Mouse (Mus musculus) lung, embryonic 16.5 days (tissue): ENCODE results near the gene Bckdk. TPM values are rescaled to one million over a fixed set of nuclear protein-coding genes. Genes with fewer than 3 reads are reported as not detected.
"Not testable (repeated sequence)": the region's sequence is repeated elsewhere in the genome, so short reads cannot be mapped to it uniquely, and the experiment has no call there.

ENCODE experiments used
- ATAC-seq: fragments of 200-750 bp; cut with Nextera tagmentation; 2 replicates; pipeline ENCODE4 v1.8.0; 2017; ENCODE audit warnings: low read depth, mild to moderate bottlenecking, moderate library complexity
- H3K27ac ChIP-seq: fragments of 300-500 bp; sonication (generic); 2 replicates; pipeline ENCODE4 v1.5.1; 2014; ENCODE audit warnings: mild to moderate bottlenecking, control low read depth, low read length
- H3K27me3 ChIP-seq: fragments of 300-500 bp; sonication (generic); 2 replicates; pipeline ENCODE4 v1.6.1; 2014; ENCODE audit warnings: low read depth, low read length, mixed read lengths; ENCODE audit not compliant: control insufficient read depth, insufficient read depth
- H3K36me3 ChIP-seq: fragments of 300-500 bp; sonication (generic); 2 replicates; pipeline ENCODE4 v1.6.1; 2014; ENCODE audit warnings: low read length; ENCODE audit not compliant: control insufficient read depth, insufficient read depth
- H3K4me1 ChIP-seq: fragments of 300-500 bp; sonication (generic); replicated peaks from 2 replicates; pipeline ENCODE4 v1.6.1; 2014; ENCODE audit warnings: low read length, mixed read lengths; ENCODE audit not compliant: control insufficient read depth, insufficient read depth
- H3K4me2 ChIP-seq: fragments of 300-500 bp; sonication (generic); 2 replicates; pipeline ENCODE4 v1.6.1; 2014; ENCODE audit warnings: low read depth, low read length, control low read depth
- H3K4me3 ChIP-seq: fragments of 300-500 bp; sonication (generic); 2 replicates; pipeline ENCODE4 v1.5.1; 2014; ENCODE audit warnings: mild to moderate bottlenecking, low read length, control low read depth
- H3K9ac ChIP-seq: fragments of 300-500 bp; sonication (generic); 2 replicates; pipeline ENCODE4 v1.6.1; 2014; ENCODE audit warnings: low read length, control low read depth
- H3K9me3 ChIP-seq: fragments of 300-500 bp; sonication (generic); 2 replicates; pipeline ENCODE4 v1.6.1; 2016; ENCODE audit warnings: low read length; ENCODE audit not compliant: control insufficient read depth
- WGBS: fragments of 180-500 bp; shearing (Covaris S2); extraction: QIAGEN DNeasy Blood & Tissue Kit; methylation state at CpG from one replicate; pipeline ENCODE4 v1.1.7; 2014; 5-methylcytosine and 5-hydroxymethylcytosine counted together
- polyA plus RNA-seq: library from polyadenylated mRNA; unstranded; fragments of >200 nt; fragmentation: Nextera tagmentation; extraction: Ambion mirVana; gene quantifications from 2 replicates; pipeline ENCODE4 v1.2.1, GENCODE M21; 2015

The Bckdk gene
- polyA plus RNA-seq, 1 experiment from 2014 or later: 129 TPM

GRCm38 (mm10) chr7:127890798-127891197 is 13.1 kb upstream of the Bckdk start, which contains the start of gene Prss53:
Prss53 (minus strand) TSS chr7:127890970.
- ATAC-seq: no peak
- 17% methylated on average over 4 of the region's 4 CpGs for WGBS
- no peak within 1 kb of the TSS for H3K9ac ChIP-seq
- no peaks in the 10 kb centered on the region for H3K27me3 ChIP-seq
- H3K4me1 ChIP-seq: peaks cover 8% of the 10 kb centered on the region
- H3K27ac ChIP-seq: no peak within 1 kb of the TSS
- H3K4me3 ChIP-seq: no peak within 1 kb of the TSS
- peaks cover 28% of the 10 kb centered on the region for H3K36me3 ChIP-seq
- H3K4me2 ChIP-seq: no peak within 1 kb of the TSS
- H3K9me3 ChIP-seq: no peaks in the 10 kb centered on the region

- peaks cover 3% of the 10 kb centered on the region; the same call in 1 of the 2 replicates for H3K36me3 ChIP-seq
- H3K4me3 ChIP-seq: peak overlapping the region; percentile 61
- H3K4me2 ChIP-seq: peak overlapping the region; percentile 92
- no peaks in the 10 kb centered on the region for H3K27me3 ChIP-seq
- H3K4me1 ChIP-seq: peaks cover 8% of the 10 kb centered on the region
- H3K27ac ChIP-seq: no peak overlapping the region; the same call in 1 of the 2 replicates
- H3K9ac ChIP-seq: peak overlapping the region; percentile 69
- H3K9me3 ChIP-seq: no peaks in the 10 kb centered on the region
- 53% methylated on average over 5 of the region's 5 CpGs for WGBS
- no peak for ATAC-seq
These were observed 9.4 kb upstream of the Bckdk start for GRCm38 (mm10) chr7:127894480-127894879.

GRCm38 (mm10) chr7:127895442-127895841 is 8.4 kb upstream of the Bckdk start, which contains the start of the genes Gm21974 and Vkorc1:
Gm21974 (minus strand) TSS chr7:127895454.
Vkorc1 (minus strand) TSS chr7:127895617.
- under 1% methylated on average over 26 of the region's 26 CpGs for WGBS
- Histone ChIP-seq H3K4me1 (peaks cover 8% of the 10 kb centered on the region), H3K4me3 (peak within 1 kb of the TSS; percentile 61), H3K27me3 (no peaks in the 10 kb centered on the region), H3K36me3 (no peaks in the 10 kb centered on the region; the same call in 1 of the 2 replicates), H3K9ac (peak within 1 kb of the TSS; percentile 69), H3K4me2 (peak within 1 kb of the TSS; percentile 92), H3K9me3 (no peaks in the 10 kb centered on the region), H3K27ac (peak within 1 kb of the TSS; percentile 79)
- peak; percentile 99 for ATAC-seq

- peak; percentile 10; the same call in 1 of the 2 replicates for ATAC-seq
- not testable (repeated sequence) for H3K9me3 ChIP-seq, H3K36me3 ChIP-seq, H3K27me3 ChIP-seq, H3K27ac ChIP-seq, H3K4me1 ChIP-seq
- peak overlapping the region; percentile 92; the same call in 1 of the 2 replicates for H3K4me2 ChIP-seq
- WGBS: 68% methylated on average over 7 of the region's 7 CpGs
- peak overlapping the region; percentile 36; the same call in 1 of the 2 replicates for H3K9ac ChIP-seq
- H3K4me3 ChIP-seq: peak overlapping the region; percentile 61; the same call in 1 of the 2 replicates
These were observed 8.0 kb upstream of the Bckdk start for GRCm38 (mm10) chr7:127895891-127896290.

GRCm38 (mm10) chr7:127896384-127896783 is 7.5 kb upstream of the Bckdk start:
- 61% methylated on average over 13 of the region's 13 CpGs for WGBS
- Histone ChIP-seq H3K27me3 (no peaks in the 10 kb centered on the region), H3K9ac (no peak overlapping the region), H3K4me1 (peaks cover 8% of the 10 kb centered on the region), H3K36me3 (no peaks in the 10 kb centered on the region; the same call in 1 of the 2 replicates), H3K27ac (no peak overlapping the region), H3K9me3 (no peaks in the 10 kb centered on the region), H3K4me2 (no peak overlapping the region), H3K4me3 (no peak overlapping the region)
- no peak for ATAC-seq

- Histone ChIP-seq H3K4me1 (peaks cover 8% of the 10 kb centered on the region), H3K4me3 (no peak overlapping the region), H3K9ac (no peak overlapping the region), H3K4me2 (no peak overlapping the region), H3K9me3 (no peaks in the 10 kb centered on the region), H3K27me3 (no peaks in the 10 kb centered on the region), H3K27ac (no peak overlapping the region), H3K36me3 (no peaks in the 10 kb centered on the region)
- no peak for ATAC-seq
- WGBS: 81% methylated on average over 7 of the region's 7 CpGs
These were observed 6.3 kb upstream of the Bckdk start for GRCm38 (mm10) chr7:127897542-127897941.

- Histone ChIP-seq H3K4me1 (peaks cover 8% of the 10 kb centered on the region), H3K9ac (no peak overlapping the region), H3K36me3 (no peaks in the 10 kb centered on the region), H3K27ac (no peak overlapping the region), H3K9me3 (no peaks in the 10 kb centered on the region), H3K4me2 (no peak overlapping the region), H3K4me3 (no peak overlapping the region), H3K27me3 (no peaks in the 10 kb centered on the region)
- WGBS: 34% methylated on average over 10 of the region's 10 CpGs
- ATAC-seq: no peak
These were observed 5.5 kb upstream of the Bckdk start for GRCm38 (mm10) chr7:127898179-127898956.

- Histone ChIP-seq H3K27me3 (no peaks in the 10 kb centered on the region), H3K4me2 (no peak overlapping the region), H3K27ac (no peak overlapping the region), H3K9me3 (no peaks in the 10 kb centered on the region), H3K9ac (no peak overlapping the region), H3K4me1 (peaks cover 5% of the 10 kb centered on the region), H3K36me3 (no peaks in the 10 kb centered on the region), H3K4me3 (no peak overlapping the region)
- 19% methylated on average over 7 of the region's 7 CpGs for WGBS
- no peak for ATAC-seq
These were observed 3.9 kb upstream of the Bckdk start for GRCm38 (mm10) chr7:127899997-127900396.

- H3K27ac ChIP-seq: no peak overlapping the region
- no peaks in the 10 kb centered on the region for H3K9me3 ChIP-seq
- no peak overlapping the region for H3K4me3 ChIP-seq
- H3K27me3 ChIP-seq: no peaks in the 10 kb centered on the region
- H3K4me2 ChIP-seq: no peak overlapping the region
- peaks cover 16% of the 10 kb centered on the region; the same call in 1 of the 2 replicates for H3K36me3 ChIP-seq
- H3K4me1 ChIP-seq: peaks cover 9% of the 10 kb centered on the region
- H3K9ac ChIP-seq: no peak overlapping the region
- WGBS: 68% methylated on average over 2 of the region's 2 CpGs
- ATAC-seq: no peak
These were observed 2.1 kb upstream of the Bckdk start for GRCm38 (mm10) chr7:127901772-127902171.
